Comparison of ENCODE assay signal across 8 mouse cellular contexts in genomic region chr17:78587174-78587573, GRCm38 (mm10).
A peak's percentile ranks its signal among the peaks of the same experiment; 100 is the strongest.
DNase-seq lines count a peak whose midpoint lies in the region; ATAC-seq lines count a peak whose summit lies in the region.

No protein-coding gene starts in this region.

- H3K4me2 ChIP-seq in midbrain, embryonic 13.5 days (replicated peaks): no peak overlapping the region

- H3K36me3 ChIP-seq in midbrain, embryonic 13.5 days: no peaks in the 10 kb centered on the region
- H3K36me3 ChIP-seq in limb, embryonic 10.5 days: no peaks in the 10 kb centered on the region

- H3K27ac ChIP-seq in midbrain, embryonic 13.5 days: no peak overlapping the region
- H3K27ac ChIP-seq in limb, embryonic 10.5 days: no peak overlapping the region

- ATAC-seq in granulocyte monocyte progenitor cell, adult 5-6 weeks (replicated peaks; ENCODE audit: poor library complexity, severe bottlenecking): 0 out of 2 replicates have a peak, but pooled peaks have one; percentile 31
- no peak for ATAC-seq in midbrain, embryonic 13.5 days

- DNase-seq in cerebellum, postnatal 25 days: peak; percentile 33
- no peak for DNase-seq in cerebellum, adult 11-12 months
- DNase-seq in CD4-positive helper T cell, adult 2 months (ENCODE audit: low read depth, low spot score): peak; percentile 21
- peak; percentile 26 for DNase-seq in lung, postnatal 36 days
- DNase-seq in limb, embryonic 10.5 days (ENCODE audit: low spot score): no peak
- no peak for DNase-seq in B cell, adult 2 months

- no peaks in the 10 kb centered on the region for H3K9me3 ChIP-seq in midbrain, embryonic 13.5 days
- H3K9me3 ChIP-seq in limb, embryonic 10.5 days (replicated peaks): no peaks in the 10 kb centered on the region

- H3K4me1 ChIP-seq in midbrain, embryonic 13.5 days (replicated peaks): peaks cover 3% of the 10 kb centered on the region
- H3K4me1 ChIP-seq in limb, embryonic 10.5 days: peaks cover 9% of the 10 kb centered on the region; the same call in 1 of the 2 replicates

- H3K27me3 ChIP-seq in midbrain, embryonic 13.5 days: no peaks in the 10 kb centered on the region
- 0 out of 2 replicates have a peak, but pooled peaks cover 4% of the 10 kb centered on the region for H3K27me3 ChIP-seq in limb, embryonic 10.5 days (ENCODE audit: low read depth, poor library complexity, severe bottlenecking)

- H3K9ac ChIP-seq in midbrain, embryonic 13.5 days (replicated peaks): no peak overlapping the region

- 53% methylated on average over 7 of the region's 7 CpGs for WGBS in midbrain, embryonic 13.5 days
- 14% methylated on average over 7 of the region's 7 CpGs for WGBS in limb, embryonic 10.5 days

- no peak overlapping the region for H3K4me3 ChIP-seq in midbrain, embryonic 13.5 days (replicated peaks)
- no peak overlapping the region for H3K4me3 ChIP-seq in limb, embryonic 10.5 days

Comparison
In these comparisons a context has a peak if more than half of its experiments do, and no peak if none do; other contexts are left out.
1. DNase-seq: peak in cerebellum, postnatal 25 days (2 of 2), CD4-positive helper T cell, adult 2 months (single experiment) and lung, postnatal 36 days (single experiment); none in cerebellum, adult 11-12 months (single experiment), limb, embryonic 10.5 days (single experiment) and B cell, adult 2 months (0 of 2).